Mouse (Mus musculus) embryonic facial prominence, embryonic 10.5 days (tissue): ENCODE results near the gene Camk2d. TPM values are rescaled to one million over a fixed set of nuclear protein-coding genes. Genes with fewer than 3 reads are reported as not detected.

Experiments
- DNase-seq: peaks from one replicate; pipeline ENCODE4 v3.0.0-alpha.2; 2017; ENCODE audit warnings: low spot score
- H3K27ac ChIP-seq: fragments of 300-500 bp; sonication (generic); replicated peaks from 2 replicates; pipeline ENCODE4 v1.5.1; 2016; ENCODE audit warnings: mild to moderate bottlenecking
- H3K27me3 ChIP-seq: fragments of 300-500 bp; sonication (generic); replicated peaks from 2 replicates; pipeline ENCODE4 v1.6.1; 2016; ENCODE audit warnings: low read depth, mild to moderate bottlenecking; ENCODE audit not compliant: poor library complexity, severe bottlenecking
- H3K36me3 ChIP-seq: fragments of 300-500 bp; sonication (generic); replicated peaks from 2 replicates; pipeline ENCODE4 v1.6.1; 2016; ENCODE audit warnings: mild to moderate bottlenecking, moderate library complexity
- H3K4me1 ChIP-seq: fragments of 300-500 bp; sonication (generic); 2 replicates; pipeline ENCODE4 v1.6.1; 2016
- H3K4me3 ChIP-seq: fragments of 300-500 bp; sonication (generic); 2 replicates; pipeline ENCODE4 v1.5.1; 2016; ENCODE audit warnings: mild to moderate bottlenecking, moderate library complexity
- H3K9me3 ChIP-seq: fragments of 300-500 bp; sonication (generic); 2 replicates; pipeline ENCODE4 v1.6.1; 2016; ENCODE audit warnings: mild to moderate bottlenecking
- WGBS: fragments of 180-500 bp; shearing (Covaris S2); methylation state at CpG from one replicate; pipeline ENCODE4 v1.1.7; 2016; 5-methylcytosine and 5-hydroxymethylcytosine counted together
- polyA plus RNA-seq: library from polyadenylated mRNA; unstranded; fragments of >200 nt; fragmentation: Nextera tagmentation; extraction: Ambion mirVana; gene quantifications from 2 replicates; pipeline ENCODE4 v1.2.1, GENCODE M21; 2016

The Camk2d gene
- polyA plus RNA-seq, 1 experiment from 2014 or later, result 13.7 TPM

- H3K36me3 ChIP-seq, result no peaks in the 10 kb centered on the region
- H3K4me3 ChIP-seq, result no peak overlapping the region
- WGBS, result 91% methylated on average over 2 of the region's 2 CpGs
These were observed 64.5 kb downstream of the Camk2d start for GRCm38 (mm10) chr3:126660575-126660974.

GRCm38 (mm10) chr3:126660986-126661385, 64.9 kb downstream of the Camk2d start:
- Histone ChIP-seq H3K27ac (no peak overlapping the region), H3K4me3 (no peak overlapping the region), H3K27me3 (no peaks in the 10 kb centered on the region), H3K9me3 (no peaks in the 10 kb centered on the region), H3K36me3 (no peaks in the 10 kb centered on the region), H3K4me1 (peaks cover 26% of the 10 kb centered on the region)
- no peak for DNase-seq
- WGBS, result 86% methylated on average over 6 of the region's 6 CpGs

More at GRCm38 (mm10) chr3:126660575-126660974, 64.5 kb downstream of the Camk2d start:
- Histone ChIP-seq H3K27me3 (no peaks in the 10 kb centered on the region), H3K9me3 (no peaks in the 10 kb centered on the region), H3K27ac (no peak overlapping the region), H3K4me1 (peaks cover 29% of the 10 kb centered on the region)
- no peak for DNase-seq

GRCm38 (mm10) chr3:126661920-126662319, 65.8 kb downstream of the Camk2d start:
- no peak overlapping the region for H3K27ac ChIP-seq
- no peaks in the 10 kb centered on the region for H3K9me3 ChIP-seq
- peaks cover 19% of the 10 kb centered on the region for H3K4me1 ChIP-seq
- 91% methylated on average over 3 of the region's 3 CpGs for WGBS
- H3K36me3 ChIP-seq, result no peaks in the 10 kb centered on the region
- H3K4me3 ChIP-seq, result no peak overlapping the region
- H3K27me3 ChIP-seq, result no peaks in the 10 kb centered on the region
- no peak for DNase-seq

GRCm38 (mm10) chr3:126663436-126663835, 67.3 kb downstream of the Camk2d start:
- Histone ChIP-seq H3K4me1 (peaks cover 34% of the 10 kb centered on the region), H3K27ac (no peak overlapping the region), H3K27me3 (no peaks in the 10 kb centered on the region), H3K9me3 (no peaks in the 10 kb centered on the region), H3K4me3 (no peak overlapping the region), H3K36me3 (no peaks in the 10 kb centered on the region)
- DNase-seq, result no peak
- WGBS, result 75% methylated on average over 5 of the region's 5 CpGs

GRCm38 (mm10) chr3:126665866-126666265, 69.8 kb downstream of the Camk2d start:
- Histone ChIP-seq H3K4me3 (no peak overlapping the region), H3K27me3 (no peaks in the 10 kb centered on the region), H3K36me3 (no peaks in the 10 kb centered on the region), H3K4me1 (peaks cover 26% of the 10 kb centered on the region), H3K9me3 (no peaks in the 10 kb centered on the region), H3K27ac (no peak overlapping the region)
- DNase-seq, result no peak
- WGBS, result 79% methylated on average over 1 of the region's 1 CpGs

GRCm38 (mm10) chr3:126667019-126667418, 70.9 kb downstream of the Camk2d start:
- WGBS, result 94% methylated on average over 11 of the region's 11 CpGs
- DNase-seq, result no peak
- no peaks in the 10 kb centered on the region for H3K27me3 ChIP-seq
- H3K4me1 ChIP-seq, result peaks cover 26% of the 10 kb centered on the region
- no peak overlapping the region for H3K4me3 ChIP-seq
- H3K9me3 ChIP-seq, result no peaks in the 10 kb centered on the region
- no peak overlapping the region for H3K27ac ChIP-seq
- H3K36me3 ChIP-seq, result no peaks in the 10 kb centered on the region

GRCm38 (mm10) chr3:126667451-126667850, 71.3 kb downstream of the Camk2d start:
- Histone ChIP-seq H3K4me1 (peaks cover 26% of the 10 kb centered on the region), H3K9me3 (no peaks in the 10 kb centered on the region), H3K27me3 (no peaks in the 10 kb centered on the region), H3K36me3 (no peaks in the 10 kb centered on the region), H3K4me3 (no peak overlapping the region), H3K27ac (peak overlapping the region; percentile 48; the same call in 1 of the 2 replicates)
- no peak for DNase-seq
- WGBS, result 64% methylated on average over 7 of the region's 7 CpGs

GRCm38 (mm10) chr3:126668123-126668522, 72.0 kb downstream of the Camk2d start:
- H3K4me1 ChIP-seq, result peaks cover 26% of the 10 kb centered on the region
- WGBS, result 77% methylated on average over 3 of the region's 3 CpGs
- H3K4me3 ChIP-seq, result no peak overlapping the region
- H3K27ac ChIP-seq, result no peak overlapping the region
- no peaks in the 10 kb centered on the region for H3K27me3 ChIP-seq
- no peaks in the 10 kb centered on the region for H3K9me3 ChIP-seq
- no peaks in the 10 kb centered on the region for H3K36me3 ChIP-seq
- DNase-seq, result no peak

- 65% methylated on average over 10 of the region's 10 CpGs for WGBS
- H3K4me1 ChIP-seq, result peaks cover 20% of the 10 kb centered on the region
- H3K4me3 ChIP-seq, result no peak overlapping the region
- H3K27ac ChIP-seq, result peak overlapping the region; percentile 44; the same call in 1 of the 2 replicates
- H3K9me3 ChIP-seq, result no peaks in the 10 kb centered on the region
- H3K36me3 ChIP-seq, result no peaks in the 10 kb centered on the region
- H3K27me3 ChIP-seq, result no peaks in the 10 kb centered on the region
- no peak for DNase-seq
These were observed 72.6 kb downstream of the Camk2d start for GRCm38 (mm10) chr3:126668692-126669091.

GRCm38 (mm10) chr3:126670413-126670812, 74.3 kb downstream of the Camk2d start:
- 88% methylated on average over 3 of the region's 3 CpGs for WGBS

GRCm38 (mm10) chr3:126671292-126671691, 75.2 kb downstream of the Camk2d start:
- Histone ChIP-seq H3K4me3 (no peak overlapping the region), H3K9me3 (no peaks in the 10 kb centered on the region), H3K36me3 (no peaks in the 10 kb centered on the region), H3K4me1 (peaks cover 20% of the 10 kb centered on the region), H3K27ac (no peak overlapping the region), H3K27me3 (no peaks in the 10 kb centered on the region)
- no peak for DNase-seq
- WGBS, result 77% methylated on average over 6 of the region's 6 CpGs

More at GRCm38 (mm10) chr3:126670413-126670812, 74.3 kb downstream of the Camk2d start:
- Histone ChIP-seq H3K4me1 (peaks cover 20% of the 10 kb centered on the region), H3K9me3 (no peaks in the 10 kb centered on the region), H3K36me3 (no peaks in the 10 kb centered on the region), H3K4me3 (no peak overlapping the region), H3K27ac (no peak overlapping the region), H3K27me3 (no peaks in the 10 kb centered on the region)
- no peak for DNase-seq

- peaks cover 5% of the 10 kb centered on the region; the same call in 1 of the 2 replicates for H3K4me1 ChIP-seq
- H3K27me3 ChIP-seq, result no peaks in the 10 kb centered on the region
- WGBS, result 85% methylated on average over 5 of the region's 5 CpGs
- H3K9me3 ChIP-seq, result no peaks in the 10 kb centered on the region
- H3K27ac ChIP-seq, result no peak overlapping the region
- no peak overlapping the region for H3K4me3 ChIP-seq
- no peak for DNase-seq
- H3K36me3 ChIP-seq, result no peaks in the 10 kb centered on the region
These were observed 84.9 kb downstream of the Camk2d start for GRCm38 (mm10) chr3:126681051-126681450.

- 88% methylated on average over 4 of the region's 4 CpGs for WGBS
These were observed 85.9 kb downstream of the Camk2d start for GRCm38 (mm10) chr3:126681996-126682395.

More at GRCm38 (mm10) chr3:126681996-126682395, 85.9 kb downstream of the Camk2d start:
- H3K27me3 ChIP-seq, result no peaks in the 10 kb centered on the region
- H3K4me3 ChIP-seq, result no peak overlapping the region
- DNase-seq, result no peak
- H3K36me3 ChIP-seq, result no peaks in the 10 kb centered on the region
- no peaks in the 10 kb centered on the region for H3K9me3 ChIP-seq
- H3K27ac ChIP-seq, result no peak overlapping the region
- H3K4me1 ChIP-seq, result peaks cover 5% of the 10 kb centered on the region; the same call in 1 of the 2 replicates
